24 mouse cellular contexts compared by ENCODE assay signal in genomic region chr6:147244294-147244693, GRCm38 (mm10). TPM values are rescaled to one million over a fixed set of nuclear protein-coding genes. Genes with fewer than 3 reads are reported as not detected.
DNase-seq lines count a peak whose midpoint lies in the region; ATAC-seq and TF ChIP-seq lines count a peak whose summit lies in the region.
"Had no signal": no experiment of that assay in that cellular context is flagged by ENCODE, and none has a peak within 500 bp of the region (broad histone marks: within the 10 kb centered on the region; RNA-seq: fewer than 3 reads in every experiment).

No protein-coding gene starts in this region.

- ATAC-seq in neural tube, embryonic 15.5 days (ENCODE audit: low FRiP score) = no peak
- ATAC-seq: activated CD4-positive, CD25-positive, alpha-beta regulatory T cell, adult 4 months; intestine, embryonic 15.5 days had no signal

- H3K27me3 ChIP-seq in neural tube, embryonic 15.5 days (replicated peaks) = no peaks in the 10 kb centered on the region
- H3K27me3 ChIP-seq: embryonic facial prominence, embryonic 15.5 days; forebrain, embryonic 15.5 days; heart, embryonic 15.5 days; hindbrain, embryonic 15.5 days; intestine, embryonic 15.5 days; limb, embryonic 12.5 days had no signal

- no peak overlapping the region for H3K4me3 ChIP-seq in gastrocnemius, adult 2 months
- no peak overlapping the region for H3K4me3 ChIP-seq in layer of hippocampus, adult 2 months
- H3K4me3 ChIP-seq in neural tube, embryonic 15.5 days (replicated peaks) = no peak overlapping the region
- H3K4me3 ChIP-seq: embryonic facial prominence, embryonic 15.5 days; forebrain, embryonic 15.5 days; heart, embryonic 15.5 days; intestine, embryonic 15.5 days; limb, embryonic 12.5 days had no signal

- no peak overlapping the region for H3K9ac ChIP-seq in neural tube, embryonic 15.5 days (replicated peaks)
- H3K9ac ChIP-seq: embryonic facial prominence, embryonic 15.5 days; forebrain, embryonic 15.5 days; heart, embryonic 15.5 days; hindbrain, embryonic 15.5 days; intestine, embryonic 15.5 days; limb, embryonic 12.5 days had no signal

- H3K9me3 ChIP-seq in neural tube, embryonic 15.5 days (replicated peaks) = no peaks in the 10 kb centered on the region
- H3K9me3 ChIP-seq: embryonic facial prominence, embryonic 15.5 days; forebrain, embryonic 15.5 days; G1E; heart, embryonic 15.5 days; hindbrain, embryonic 15.5 days; intestine, embryonic 15.5 days; limb, embryonic 12.5 days had no signal

- no peaks in the 10 kb centered on the region for H3K36me3 ChIP-seq in neural tube, embryonic 15.5 days
- H3K36me3 ChIP-seq: embryonic facial prominence, embryonic 15.5 days; forebrain, embryonic 15.5 days; G1E; heart, embryonic 15.5 days; hindbrain, embryonic 15.5 days; intestine, embryonic 15.5 days; limb, embryonic 12.5 days had no signal

- H3K27ac ChIP-seq in gastrocnemius, adult 2 months = no peak overlapping the region
- no peak overlapping the region for H3K27ac ChIP-seq in layer of hippocampus, adult 2 months
- H3K27ac ChIP-seq in neural tube, embryonic 15.5 days (replicated peaks) = no peak overlapping the region
- H3K27ac ChIP-seq: embryonic facial prominence, embryonic 15.5 days; forebrain, embryonic 15.5 days; heart, embryonic 15.5 days; hindbrain, embryonic 15.5 days; intestine, embryonic 15.5 days; limb, embryonic 12.5 days; macrophage had no signal

- DNase-seq in gastrocnemius, adult 2 months = no peak
- DNase-seq in gastrocnemius, adult 18-20 months (ENCODE audit: low spot score) = no peak
- no peak for DNase-seq in layer of hippocampus, adult 2 months (ENCODE audit: low spot score in 2 of 2)
- DNase-seq in layer of hippocampus, adult 11-12 months (ENCODE audit: low spot score) = no peak
- peak; percentile 6 for DNase-seq in neural tube, embryonic 10.5 days (ENCODE audit: extremely low spot score, low spot score)
- no peak for DNase-seq in spleen, adult 18-20 months
- no peak for DNase-seq in layer of hippocampus, postnatal 36 days
- DNase-seq: cerebellum, adult 2 months; cerebellum, postnatal 25 days; gastrocnemius, postnatal 25 days; heart, postnatal 4 days; kidney, postnatal 4 days; lung, adult 2 months had no signal

- intact Hi-C loops in gastrocnemius, adult 2 months (cut with DNase I) = loop anchor here (5.0 kb wide), 1 partner anchor 237 kb away; no protein-coding TSS in a partner anchor

- H3K4me2 ChIP-seq in neural tube, embryonic 15.5 days = no peak overlapping the region
- H3K4me2 ChIP-seq: embryonic facial prominence, embryonic 15.5 days; heart, embryonic 15.5 days; intestine, embryonic 15.5 days; limb, embryonic 12.5 days; liver, embryonic 11.5 days had no signal

- no peaks in the 10 kb centered on the region for H3K4me1 ChIP-seq in neural tube, embryonic 15.5 days
- H3K4me1 ChIP-seq: embryonic facial prominence, embryonic 15.5 days; forebrain, embryonic 15.5 days; heart, embryonic 15.5 days; hindbrain, embryonic 15.5 days; intestine, embryonic 15.5 days had no signal

- peak; percentile 14; the same call in 1 of the 2 replicates for TF ChIP-seq CTCF in gastrocnemius, adult 2 months (IDR thresholded peaks at IDR 0.05)
- peak; percentile 47 for TF ChIP-seq CTCF in layer of hippocampus, adult 2 months (conservative IDR thresholded peaks at IDR 0.05)

RNA-seq across cellular contexts. Expression of gene Pthlh, which starts 19.7 kb away (rescaled TPM):
- total RNA-seq in gastrocnemius, adult 2 months (2021) = 1 to 10 TPM in 1 of 2 experiments, under 1 TPM in 1; 0.78 to 3.0 TPM
- 1 to 10 TPM in 1 of 2 experiments, under 1 TPM in 1; 0.64 to 2.6 TPM for total RNA-seq in gastrocnemius, adult 18-20 months (2021)
- total RNA-seq in layer of hippocampus, adult 2 months (2021) = 1 to 10 TPM; 1.4 to 2.0 TPM
- 4.0 and 4.7 TPM in 2 replicates for polyA plus RNA-seq in neural tube, embryonic 15.5 days (2015; fragmentation: Nextera tagmentation; extraction: Ambion mirVana)
- 1 to 10 TPM; 2.7 TPM for total RNA-seq in layer of hippocampus, postnatal 36 days (2021)
- total RNA-seq: G1E had no signal
- polyA plus RNA-seq: activated CD4-positive, CD25-positive, alpha-beta regulatory T cell, adult 4 months; G1E; macrophage had no signal
